Mouse (Mus musculus) limb, embryonic 15.5 days (tissue): ENCODE results near the gene Qpct. TPM values are rescaled to one million over a fixed set of nuclear protein-coding genes. Genes with fewer than 3 reads are reported as not detected.

ENCODE experiments used
- ATAC-seq: fragments of 200-750 bp; cut with Nextera tagmentation; 2 replicates; pipeline ENCODE4 v1.8.0; 2017; ENCODE audit warnings: low read depth, moderate TSS enrichment; ENCODE audit not compliant: insufficient number of reproducible peaks, low FRiP score, low TSS enrichment
- H3K27ac ChIP-seq: fragments of 300-500 bp; sonication (generic); 2 replicates; pipeline ENCODE4 v1.5.1; 2015; ENCODE audit warnings: moderate library complexity, mild to moderate bottlenecking, inconsistent platforms
- H3K27me3 ChIP-seq: fragments of 300-500 bp; sonication (generic); 2 replicates; pipeline ENCODE4 v1.6.1; 2015; ENCODE audit warnings: inconsistent platforms
- H3K36me3 ChIP-seq: fragments of 300-500 bp; sonication (generic); 2 replicates; pipeline ENCODE4 v1.6.1; 2015; ENCODE audit warnings: inconsistent platforms
- H3K4me1 ChIP-seq: fragments of 300-500 bp; sonication (generic); 2 replicates; pipeline ENCODE4 v1.6.1; 2015; ENCODE audit warnings: inconsistent platforms
- H3K4me2 ChIP-seq: fragments of 300-500 bp; sonication (generic); 2 replicates; pipeline ENCODE4 v1.6.1; 2015; ENCODE audit warnings: mild to moderate bottlenecking, inconsistent platforms
- H3K4me3 ChIP-seq: fragments of 300-500 bp; sonication (generic); 2 replicates; pipeline ENCODE4 v1.5.1; 2015; ENCODE audit warnings: mild to moderate bottlenecking, inconsistent platforms
- H3K9ac ChIP-seq: fragments of 300-500 bp; sonication (generic); 2 replicates; pipeline ENCODE4 v1.6.1; 2015; ENCODE audit warnings: inconsistent platforms
- H3K9me3 ChIP-seq: fragments of 300-500 bp; sonication (generic); 2 replicates; pipeline ENCODE4 v1.6.1; 2016; ENCODE audit warnings: inconsistent platforms
- WGBS: fragments of 180-500 bp; shearing (Covaris S2); methylation state at CpG from one replicate; pipeline ENCODE4 v1.1.7; 2015; 5-methylcytosine and 5-hydroxymethylcytosine counted together
- polyA plus RNA-seq: library from polyadenylated mRNA; unstranded; fragments of >200 nt; fragmentation: Nextera tagmentation; extraction: Ambion mirVana; gene quantifications from 2 replicates; pipeline ENCODE4 v1.2.1, GENCODE M21; 2015

Gene Qpct
- polyA plus RNA-seq, 1 experiment from 2014 or later: 14.6 TPM

GRCm38 (mm10) chr17:79031569-79031968, 20.1 kb upstream of the Qpct start:
- no peaks in the 10 kb centered on the region for H3K27me3 ChIP-seq
- no peaks in the 10 kb centered on the region for H3K4me1 ChIP-seq
- no peak overlapping the region for H3K4me2 ChIP-seq
- H3K4me3 ChIP-seq: no peak overlapping the region
- H3K9ac ChIP-seq: no peak overlapping the region
- no peak overlapping the region for H3K27ac ChIP-seq
- 79% methylated on average over 5 of the region's 5 CpGs for WGBS
- H3K36me3 ChIP-seq: no peaks in the 10 kb centered on the region
- no peak for ATAC-seq
- no peaks in the 10 kb centered on the region for H3K9me3 ChIP-seq

- H3K27ac ChIP-seq: no peak overlapping the region
- no peak overlapping the region for H3K4me3 ChIP-seq
- H3K4me2 ChIP-seq: no peak overlapping the region
- H3K27me3 ChIP-seq: no peaks in the 10 kb centered on the region
- no peaks in the 10 kb centered on the region for H3K9me3 ChIP-seq
- no peaks in the 10 kb centered on the region for H3K36me3 ChIP-seq
- 83% methylated on average over 4 of the region's 4 CpGs for WGBS
- ATAC-seq: peak; percentile 52; the same call in 1 of the 2 replicates
- no peaks in the 10 kb centered on the region for H3K4me1 ChIP-seq
- H3K9ac ChIP-seq: no peak overlapping the region
Measured at GRCm38 (mm10) chr17:79032782-79033181, 18.9 kb upstream of the Qpct start.

- Histone ChIP-seq H3K4me2 (no peak overlapping the region), H3K9ac (no peak overlapping the region), H3K36me3 (no peaks in the 10 kb centered on the region), H3K9me3 (no peaks in the 10 kb centered on the region), H3K27me3 (no peaks in the 10 kb centered on the region), H3K27ac (no peak overlapping the region), H3K4me1 (no peaks in the 10 kb centered on the region), H3K4me3 (no peak overlapping the region)
- no peak for ATAC-seq
Measured at GRCm38 (mm10) chr17:79039660-79040059, 12.0 kb upstream of the Qpct start.

- Histone ChIP-seq H3K27ac (no peak overlapping the region), H3K9ac (no peak overlapping the region), H3K4me1 (no peaks in the 10 kb centered on the region), H3K4me3 (no peak overlapping the region), H3K36me3 (no peaks in the 10 kb centered on the region), H3K27me3 (no peaks in the 10 kb centered on the region), H3K9me3 (no peaks in the 10 kb centered on the region), H3K4me2 (no peak overlapping the region)
- ATAC-seq: no peak
- 97% methylated on average over 2 of the region's 2 CpGs for WGBS
Measured at GRCm38 (mm10) chr17:79043705-79044104, 8.0 kb upstream of the Qpct start.

GRCm38 (mm10) chr17:79052088-79052812, 544 bp downstream of the Qpct start:
- Histone ChIP-seq H3K4me2 (peak overlapping the region; percentile 97), H3K27ac (no peak overlapping the region), H3K9me3 (no peaks in the 10 kb centered on the region), H3K4me1 (peaks cover 8% of the 10 kb centered on the region; the same call in 1 of the 2 replicates), H3K27me3 (peaks cover 27% of the 10 kb centered on the region), H3K36me3 (no peaks in the 10 kb centered on the region), H3K4me3 (peak overlapping the region; percentile 52), H3K9ac (peak overlapping the region; percentile 11; the same call in 1 of the 2 replicates)
- ATAC-seq: 0 out of 2 replicates have a peak, but pooled peaks have one; percentile 52
- under 1% methylated on average over 45 of the region's 45 CpGs for WGBS

GRCm38 (mm10) chr17:79058271-79058670, 6.6 kb downstream of the Qpct start:
- WGBS: 50% methylated on average over 6 of the region's 6 CpGs
- ATAC-seq: no peak
- H3K27ac ChIP-seq: no peak overlapping the region
- peaks cover 12% of the 10 kb centered on the region; the same call in 1 of the 2 replicates for H3K27me3 ChIP-seq
- 0 out of 2 replicates have a peak, but pooled peaks cover 6% of the 10 kb centered on the region for H3K4me1 ChIP-seq
- H3K9me3 ChIP-seq: no peaks in the 10 kb centered on the region
- no peak overlapping the region for H3K9ac ChIP-seq
- no peak overlapping the region for H3K4me3 ChIP-seq
- no peaks in the 10 kb centered on the region for H3K36me3 ChIP-seq
- no peak overlapping the region for H3K4me2 ChIP-seq

GRCm38 (mm10) chr17:79060221-79060620, 8.5 kb downstream of the Qpct start:
- no peaks in the 10 kb centered on the region for H3K36me3 ChIP-seq
- 42% methylated on average over 5 of the region's 5 CpGs for WGBS

GRCm38 (mm10) chr17:79064250-79064649, 12.5 kb downstream of the Qpct start:
- Histone ChIP-seq H3K4me2 (no peak overlapping the region), H3K36me3 (no peaks in the 10 kb centered on the region), H3K27me3 (no peaks in the 10 kb centered on the region), H3K4me1 (no peaks in the 10 kb centered on the region), H3K9me3 (no peaks in the 10 kb centered on the region), H3K27ac (no peak overlapping the region), H3K9ac (no peak overlapping the region), H3K4me3 (no peak overlapping the region)
- 81% methylated on average over 1 of the region's 1 CpGs for whole genome bisulfite sequencing
- ATAC-seq: no peak

More at GRCm38 (mm10) chr17:79060221-79060620, 8.5 kb downstream of the Qpct start:
- 0 out of 2 replicates have a peak, but pooled peaks cover 6% of the 10 kb centered on the region for H3K4me1 ChIP-seq
- H3K27me3 ChIP-seq: no peaks in the 10 kb centered on the region
- H3K9ac ChIP-seq: no peak overlapping the region
- no peak overlapping the region for H3K4me3 ChIP-seq
- H3K4me2 ChIP-seq: no peak overlapping the region
- no peaks in the 10 kb centered on the region for H3K9me3 ChIP-seq
- H3K27ac ChIP-seq: no peak overlapping the region
- ATAC-seq: no peak

GRCm38 (mm10) chr17:79068581-79068980, 16.9 kb downstream of the Qpct start:
- Histone ChIP-seq H3K9ac (no peak overlapping the region), H3K27ac (peak overlapping the region; percentile 65), H3K4me3 (no peak overlapping the region), H3K4me1 (peaks cover 4% of the 10 kb centered on the region; the same call in 1 of the 2 replicates), H3K4me2 (no peak overlapping the region), H3K9me3 (no peaks in the 10 kb centered on the region), H3K36me3 (no peaks in the 10 kb centered on the region), H3K27me3 (no peaks in the 10 kb centered on the region)
- 50% methylated on average over 7 of the region's 7 CpGs for WGBS
- no peak for ATAC-seq

- Histone ChIP-seq H3K27ac (peak overlapping the region; percentile 65), H3K9ac (no peak overlapping the region), H3K36me3 (no peaks in the 10 kb centered on the region), H3K4me1 (peaks cover 4% of the 10 kb centered on the region; the same call in 1 of the 2 replicates), H3K4me3 (no peak overlapping the region), H3K4me2 (no peak overlapping the region), H3K27me3 (no peaks in the 10 kb centered on the region), H3K9me3 (no peaks in the 10 kb centered on the region)
- peak; percentile 76; the same call in 1 of the 2 replicates for ATAC-seq
- 38% methylated on average over 4 of the region's 4 CpGs for WGBS
Measured at GRCm38 (mm10) chr17:79069019-79069418, 17.3 kb downstream of the Qpct start.

- no peak overlapping the region for H3K4me3 ChIP-seq
- H3K4me1 ChIP-seq: peaks cover 4% of the 10 kb centered on the region; the same call in 1 of the 2 replicates
- H3K9ac ChIP-seq: no peak overlapping the region
- no peaks in the 10 kb centered on the region for H3K9me3 ChIP-seq
- no peak overlapping the region for H3K4me2 ChIP-seq
- whole genome bisulfite sequencing: 78% methylated on average over 14 of the region's 14 CpGs
- H3K36me3 ChIP-seq: no peaks in the 10 kb centered on the region
- peak overlapping the region; percentile 65; the same call in 1 of the 2 replicates for H3K27ac ChIP-seq
- H3K27me3 ChIP-seq: no peaks in the 10 kb centered on the region
- ATAC-seq: no peak
Measured at GRCm38 (mm10) chr17:79069766-79070480, 18.2 kb downstream of the Qpct start.

- H3K27ac ChIP-seq: no peak overlapping the region
- no peak for ATAC-seq
- WGBS: 71% methylated on average over 11 of the region's 11 CpGs
Measured at GRCm38 (mm10) chr17:79071951-79072350, 20.2 kb downstream of the Qpct start.

More at GRCm38 (mm10) chr17:79071951-79072350, 20.2 kb downstream of the Qpct start:
- Histone ChIP-seq H3K4me1 (peaks cover 4% of the 10 kb centered on the region; the same call in 1 of the 2 replicates), H3K4me2 (no peak overlapping the region), H3K9me3 (no peaks in the 10 kb centered on the region), H3K9ac (no peak overlapping the region), H3K27me3 (no peaks in the 10 kb centered on the region), H3K36me3 (no peaks in the 10 kb centered on the region), H3K4me3 (no peak overlapping the region)
